Mouse (Mus musculus) lung, postnatal 10 days (tissue): ENCODE results near the gene Dstn.

Experiments used
- DNase-seq: peaks from one replicate; pipeline ENCODE4 v3.0.0; 2021

The Dstn gene

GRCm38 (mm10) chr2:143914760-143915599, at the start of gene Dstn:
TSS of gene Dstn (plus strand) at chr2:143915320.
- DNase-seq = peak; percentile 98

DNA sequence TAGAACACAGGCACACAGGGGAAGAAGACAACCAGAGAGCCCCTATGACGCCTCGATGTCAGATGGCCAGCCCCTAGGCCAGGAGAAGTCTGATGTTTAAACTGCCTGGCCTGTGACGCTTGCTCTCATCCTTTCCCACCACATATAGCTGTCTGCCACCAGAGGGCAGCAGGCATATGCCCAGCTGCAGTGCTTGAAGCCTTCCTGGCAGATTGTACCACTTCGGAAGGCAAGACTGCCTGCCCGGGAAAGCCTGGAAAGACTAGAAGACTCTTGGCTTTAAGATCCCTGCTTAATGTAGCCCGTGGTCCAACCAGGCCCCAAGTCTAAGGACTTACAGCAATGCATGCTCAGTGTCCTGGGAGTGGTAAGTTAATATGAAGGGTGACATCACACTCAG, 47.8 kb upstream of the Dstn start:
- DNase-seq = peak; percentile 86

DNA sequence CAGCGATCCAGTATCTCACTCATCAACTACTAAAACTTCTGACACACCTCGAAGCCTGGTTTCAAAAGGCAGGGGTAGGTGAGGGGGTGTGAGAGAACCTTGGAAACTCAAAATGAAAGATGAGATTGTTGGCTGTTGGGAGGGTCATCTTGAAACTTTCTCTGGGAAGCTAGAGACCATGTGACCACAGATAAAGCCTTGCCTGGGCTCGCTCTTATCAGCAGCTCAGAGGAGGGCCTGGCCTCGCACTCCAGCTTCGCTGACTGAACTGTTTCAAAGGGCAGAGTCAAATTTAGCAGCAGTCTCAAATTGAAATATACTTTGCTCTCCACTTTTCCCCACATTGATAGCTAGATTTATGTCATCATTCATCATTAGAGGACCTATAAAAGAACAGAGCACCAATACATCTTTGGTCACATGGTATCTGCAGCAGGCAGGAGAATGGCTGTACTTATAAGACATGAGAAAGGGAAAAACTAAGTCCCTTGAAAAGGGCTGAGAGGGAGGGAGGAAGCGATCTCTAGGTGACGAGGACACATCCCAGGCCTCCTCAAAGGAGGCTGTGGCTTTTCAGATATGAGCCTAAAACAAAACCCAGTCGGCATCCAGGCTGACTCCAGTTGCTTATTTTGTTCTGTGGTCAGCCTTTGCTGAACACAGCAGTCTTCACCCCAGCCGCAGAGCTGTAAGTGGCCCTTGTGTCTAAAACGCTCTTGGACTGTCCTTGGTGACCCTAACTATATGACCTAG, 44.0 kb upstream of the Dstn start:
- DNase-seq = no peak

DNA sequence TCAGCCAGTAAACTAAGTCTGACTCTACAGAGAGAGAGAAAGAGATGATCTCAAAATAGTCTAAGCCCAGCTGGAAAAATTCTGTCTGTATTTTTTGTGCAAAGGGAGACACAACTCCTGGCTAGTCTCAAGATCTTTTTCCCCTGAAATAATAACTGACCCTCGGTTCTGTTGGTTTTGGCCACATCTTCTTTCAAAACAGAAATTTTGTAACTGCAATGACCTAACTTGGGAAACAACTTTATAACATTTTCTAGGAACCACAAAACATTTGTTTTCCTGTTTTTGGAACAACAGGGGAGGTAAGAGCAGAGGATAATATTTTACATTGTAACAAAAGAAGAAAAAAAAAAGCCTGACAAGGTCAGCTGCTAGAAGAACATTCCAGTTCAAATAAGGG, 39.1 kb upstream of the Dstn start:
- no peak for DNase-seq

GRCm38 (mm10) chr2:143876929-143877632, 38.0 kb upstream of the Dstn start:
- DNase-seq = no peak

DNA sequence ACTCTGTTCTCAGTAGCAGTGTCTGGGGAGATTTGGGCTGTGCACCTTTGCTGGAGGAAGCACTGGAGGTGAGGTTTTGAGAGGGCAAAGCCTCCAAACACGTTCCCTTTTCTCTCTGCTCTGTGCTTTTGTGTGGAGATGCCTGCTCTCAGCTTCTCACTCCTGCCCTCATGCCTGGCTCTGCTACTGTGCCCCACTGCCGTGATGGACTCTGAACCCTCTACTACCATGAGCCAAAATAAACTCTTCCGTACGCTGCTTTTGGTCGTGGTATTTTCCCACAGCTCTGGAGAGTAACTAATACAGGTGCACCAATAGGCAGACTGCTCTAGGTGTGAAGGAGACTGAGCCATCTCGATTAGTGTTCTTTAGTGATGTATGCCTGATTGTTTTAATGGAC, 35.8 kb upstream of the Dstn start:
- DNase-seq = no peak

- no peak for DNase-seq
Observed at GRCm38 (mm10) chr2:143882002-143882401, 33.1 kb upstream of the Dstn start.

GRCm38 (mm10) chr2:143882606-143883288, 32.4 kb upstream of the Dstn start:
- DNase-seq = no peak

- no peak for DNase-seq
Observed at GRCm38 (mm10) chr2:143889131-143889859, 25.8 kb upstream of the Dstn start.

DNA sequence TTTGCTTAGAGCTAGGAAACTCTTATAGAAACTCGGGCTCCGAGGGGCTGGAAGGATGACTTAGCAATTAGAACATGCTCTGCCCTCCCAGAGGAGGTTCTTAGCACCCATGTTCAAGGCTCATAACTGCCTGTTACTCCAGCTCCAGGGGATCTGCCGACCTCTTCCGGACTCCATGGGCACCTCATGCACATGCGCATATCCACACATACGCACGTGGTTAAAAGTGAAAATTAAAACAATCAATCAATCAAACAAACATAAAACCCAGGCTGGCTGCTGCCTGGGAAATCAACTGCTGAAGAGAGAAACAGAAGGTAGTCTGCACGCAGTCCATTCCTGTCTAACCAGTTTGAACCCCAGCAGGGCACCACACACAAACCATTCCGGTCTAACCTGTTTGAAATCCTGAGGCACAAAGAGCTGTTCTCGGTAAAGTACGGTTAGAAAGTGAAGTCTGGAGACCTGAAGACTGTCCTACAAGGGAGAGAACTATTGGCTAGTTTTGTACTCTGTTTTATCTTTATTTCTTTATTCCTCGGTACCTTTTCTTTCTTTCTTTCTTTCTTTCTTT, 25.2 kb upstream of the Dstn start:
- DNase-seq = peak; percentile 55

- DNase-seq = no peak
Observed at GRCm38 (mm10) chr2:143891302-143892048, 23.6 kb upstream of the Dstn start.

DNA sequence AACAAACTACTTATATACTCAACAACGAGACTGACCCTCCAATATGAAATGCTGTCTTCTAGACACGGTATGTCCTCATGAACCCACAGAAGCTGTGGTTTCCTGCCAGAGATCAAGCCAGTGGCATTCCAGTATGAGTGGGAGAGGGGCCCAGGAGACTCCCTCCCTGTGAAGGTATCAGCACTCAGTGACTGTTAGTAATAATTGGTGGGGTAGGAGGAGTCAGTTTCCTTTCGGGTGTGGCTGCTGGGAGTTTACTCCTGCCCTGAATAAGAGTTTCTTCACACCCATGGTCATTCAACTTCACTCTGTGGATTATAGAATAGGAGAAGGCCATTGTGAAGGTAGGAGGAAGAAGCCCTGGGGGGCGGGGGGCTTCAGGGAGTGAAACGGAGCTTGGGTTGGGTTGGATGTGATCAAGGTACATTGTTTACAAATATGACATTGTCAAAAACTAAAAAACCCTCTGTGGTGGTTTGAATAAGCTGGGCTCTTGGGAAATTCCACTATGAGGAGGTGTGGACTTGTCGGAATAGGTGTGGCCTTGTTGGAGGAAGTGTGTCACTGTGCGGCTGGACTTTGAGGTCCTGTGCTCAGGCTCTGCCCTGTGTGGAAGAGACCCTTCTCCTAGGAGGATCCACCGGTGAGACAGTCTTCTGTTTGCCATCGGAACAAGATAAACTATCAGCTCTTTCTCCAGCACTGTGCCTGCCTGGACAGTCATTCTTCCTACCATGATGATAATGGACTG, 15.5 kb upstream of the Dstn start:
- DNase-seq = no peak

- peak; percentile 10 for DNase-seq
Observed at GRCm38 (mm10) chr2:143900821-143901351, 14.2 kb upstream of the Dstn start.

GRCm38 (mm10) chr2:143903376-143904045, 11.6 kb upstream of the Dstn start:
- peak; percentile 27 for DNase-seq

GRCm38 (mm10) chr2:143904896-143905295, 10.2 kb upstream of the Dstn start:
- no peak for DNase-seq

GRCm38 (mm10) chr2:143909230-143909629, 5.9 kb upstream of the Dstn start:
- DNase-seq = no peak

- no peak for DNase-seq
Observed at GRCm38 (mm10) chr2:143912199-143912598, 2.9 kb upstream of the Dstn start.

- DNase-seq = no peak
Observed at GRCm38 (mm10) chr2:143914221-143914620, 899 bp upstream of the Dstn start.

GRCm38 (mm10) chr2:143915600-143916135, 548 bp downstream of the Dstn start:
- peak; percentile 77 for DNase-seq
